8 mouse cellular contexts compared by ENCODE assay signal in genomic region chr4:133676189-133676588, GRCm38 (mm10). TPM values are rescaled to one million over a fixed set of nuclear protein-coding genes. Genes with fewer than 3 reads are reported as not detected.
DNase-seq lines count a peak whose midpoint lies in the region; ATAC-seq and TF ChIP-seq lines count a peak whose summit lies in the region.

No protein-coding gene starts in this region.

- no peak overlapping the region for H3ac ChIP-seq in myocyte (ENCODE audit: control insufficient read depth, insufficient read length)

- intact Hi-C loops in left cerebral cortex, postnatal 10 days (cut with DNase I), result no loop called here

- H3K4me2 ChIP-seq in kidney, embryonic 16.5 days (replicated peaks; ENCODE audit: low read depth, low read length), result 0 out of 2 replicates have a peak overlapping the region, but pooled peaks have one; percentile 5
- no peak overlapping the region for H3K4me2 ChIP-seq in hindbrain, embryonic 15.5 days
- H3K4me2 ChIP-seq in myocyte (ENCODE audit: low read depth), result peak overlapping the region; percentile 37

- WGBS in kidney, embryonic 16.5 days, result 13% methylated on average over 3 of the region's 3 CpGs
- 43% methylated on average over 3 of the region's 3 CpGs for WGBS in embryonic facial prominence, embryonic 10.5 days
- WGBS in hindbrain, embryonic 15.5 days, result 22% methylated on average over 3 of the region's 3 CpGs

- no peaks in the 10 kb centered on the region for H3K9me3 ChIP-seq in kidney, embryonic 16.5 days (ENCODE audit: low read length)
- no peaks in the 10 kb centered on the region for H3K9me3 ChIP-seq in embryonic facial prominence, embryonic 10.5 days
- H3K9me3 ChIP-seq in hindbrain, embryonic 15.5 days, result no peaks in the 10 kb centered on the region

- H3K9ac ChIP-seq in kidney, embryonic 16.5 days (replicated peaks; ENCODE audit: low read length), result no peak overlapping the region
- no peak overlapping the region for H3K9ac ChIP-seq in hindbrain, embryonic 15.5 days

- no peak for ATAC-seq in kidney, embryonic 16.5 days (ENCODE audit: low FRiP score, low TSS enrichment)
- no peak for ATAC-seq in hindbrain, embryonic 15.5 days (ENCODE audit: low FRiP score, low read depth)

- H3K36me3 ChIP-seq in kidney, embryonic 16.5 days (ENCODE audit: insufficient read depth, low read length), result peaks cover 29% of the 10 kb centered on the region
- peaks cover 34% of the 10 kb centered on the region for H3K36me3 ChIP-seq in embryonic facial prominence, embryonic 10.5 days (replicated peaks)
- H3K36me3 ChIP-seq in hindbrain, embryonic 15.5 days, result peaks cover 23% of the 10 kb centered on the region
- H3K36me3 ChIP-seq in myocyte (ENCODE audit: control insufficient read depth, insufficient read depth), result peaks cover 9% of the 10 kb centered on the region

- H3K27me3 ChIP-seq in kidney, embryonic 16.5 days (ENCODE audit: insufficient read depth, low read length), result no peaks in the 10 kb centered on the region
- H3K27me3 ChIP-seq in embryonic facial prominence, embryonic 10.5 days (replicated peaks; ENCODE audit: low read depth, poor library complexity, severe bottlenecking), result no peaks in the 10 kb centered on the region
- H3K27me3 ChIP-seq in hindbrain, embryonic 15.5 days, result no peaks in the 10 kb centered on the region
- no peaks in the 10 kb centered on the region for H3K27me3 ChIP-seq in myocyte (ENCODE audit: control insufficient read depth, insufficient read depth, insufficient read length)

- peaks cover 50% of the 10 kb centered on the region for H3K4me1 ChIP-seq in kidney, embryonic 16.5 days (ENCODE audit: insufficient read depth, low read length)
- peaks cover 66% of the 10 kb centered on the region for H3K4me1 ChIP-seq in embryonic facial prominence, embryonic 10.5 days
- peaks cover 44% of the 10 kb centered on the region for H3K4me1 ChIP-seq in hindbrain, embryonic 15.5 days (replicated peaks)

- H3K27ac ChIP-seq in kidney, embryonic 16.5 days (ENCODE audit: low read length), result peak overlapping the region; percentile 72
- H3K27ac ChIP-seq in embryonic facial prominence, embryonic 10.5 days (replicated peaks), result peak overlapping the region; percentile 62
- peak overlapping the region; percentile 71 for H3K27ac ChIP-seq in hindbrain, embryonic 15.5 days (replicated peaks)

- no peak for DNase-seq in kidney, adult 11 months
- DNase-seq in embryonic facial prominence, embryonic 10.5 days (ENCODE audit: low spot score), result no peak
- no peak for DNase-seq in ovary, postnatal 14 days (ENCODE audit: low spot score)
- no peak for DNase-seq in thymus, postnatal 25 days
- DNase-seq in left cerebral cortex, postnatal 10 days (ENCODE audit: extremely low spot score in 1 of 2, low spot score in 2 of 2), result no peak

- no peaks in the 10 kb centered on the region for H3K79me2 ChIP-seq in myocyte (ENCODE audit: control insufficient read depth, insufficient read depth)

- no peak for TF ChIP-seq POLR2A in myocyte (IDR thresholded peaks at IDR 0.05; ENCODE audit: insufficient read length, low read depth)

- no peak overlapping the region for H3K4me3 ChIP-seq in kidney, embryonic 16.5 days (ENCODE audit: low read length)
- H3K4me3 ChIP-seq in embryonic facial prominence, embryonic 10.5 days, result 0 out of 2 replicates have a peak overlapping the region, but pooled peaks have one; percentile 16
- H3K4me3 ChIP-seq in hindbrain, embryonic 15.5 days, result no peak overlapping the region
- no peak overlapping the region for H3K4me3 ChIP-seq in myocyte

TF ChIP-seq in myocyte, 11 proteins besides CTCF, POLR2A, EP300 and RAD21:
- TF ChIP-seq E2F4 (IDR thresholded peaks at IDR 0.05; ENCODE audit: insufficient read depth), result no peak
- TF ChIP-seq CEBPB (IDR thresholded peaks at IDR 0.05; ENCODE audit: insufficient read depth, poor library complexity, severe bottlenecking), result no peak
- TF ChIP-seq MAX (IDR thresholded peaks at IDR 0.05; ENCODE audit: low read depth), result no peak
- no peak for TF ChIP-seq TCF3 (IDR thresholded peaks at IDR 0.05; ENCODE audit: insufficient read length, low read depth)
- no peak for TF ChIP-seq MYOD1 (IDR thresholded peaks at IDR 0.05; ENCODE audit: control insufficient read depth in 1 of 3, insufficient read length in 2 of 3, low read depth in 2 of 3)
- TF ChIP-seq REST (IDR thresholded peaks at IDR 0.05; ENCODE audit: insufficient read depth, insufficient read length), result no peak
- TF ChIP-seq TCF12 (IDR thresholded peaks at IDR 0.05; ENCODE audit: insufficient read depth, poor library complexity, severe bottlenecking), result no peak
- TF ChIP-seq SRF (IDR thresholded peaks at IDR 0.05; ENCODE audit: control insufficient read depth, insufficient read length, low read depth), result no peak

RNA-seq across cellular contexts. Expression of gene Pigv, which starts 3.7 kb away (rescaled TPM):
- polyA plus RNA-seq in kidney, embryonic 16.5 days (2015; fragmentation: Nextera tagmentation; extraction: Ambion mirVana), result 19.2 and 22.7 TPM in 2 replicates
- polyA plus RNA-seq in embryonic facial prominence, embryonic 10.5 days (2016; fragmentation: Nextera tagmentation; extraction: Ambion mirVana), result 14.8 TPM in 2 replicates
- polyA plus RNA-seq in hindbrain, embryonic 15.5 days (2015; fragmentation: Nextera tagmentation; extraction: Ambion mirVana), result 14.2 and 14.9 TPM in 2 replicates
- 9.8 TPM for polyA plus RNA-seq in myocyte (2012; fragmentation: generic; extraction: Trizol)
- total RNA-seq in left cerebral cortex, postnatal 10 days (2021), result 10 to 100 TPM in 1 of 2 experiments, 1 to 10 TPM in 1; 8.8 to 10.1 TPM

RNA-seq across cellular contexts. Expression of gene Zdhhc18, which starts 26.2 kb away (rescaled TPM):
- polyA plus RNA-seq in kidney, embryonic 16.5 days (2015; fragmentation: Nextera tagmentation; extraction: Ambion mirVana), result 2.4 and 4.4 TPM in 2 replicates
- 2.3 and 3.0 TPM in 2 replicates for polyA plus RNA-seq in embryonic facial prominence, embryonic 10.5 days (2016; fragmentation: Nextera tagmentation; extraction: Ambion mirVana)
- 12.0 and 15.8 TPM in 2 replicates for polyA plus RNA-seq in hindbrain, embryonic 15.5 days (2015; fragmentation: Nextera tagmentation; extraction: Ambion mirVana)
- 14.3 TPM for polyA plus RNA-seq in myocyte (2012; fragmentation: generic; extraction: Trizol)
- 10 to 100 TPM; 31.8 to 34.1 TPM for total RNA-seq in left cerebral cortex, postnatal 10 days (2021)
